9 mouse cellular contexts compared by ENCODE assay signal in the genomic region with DNA sequence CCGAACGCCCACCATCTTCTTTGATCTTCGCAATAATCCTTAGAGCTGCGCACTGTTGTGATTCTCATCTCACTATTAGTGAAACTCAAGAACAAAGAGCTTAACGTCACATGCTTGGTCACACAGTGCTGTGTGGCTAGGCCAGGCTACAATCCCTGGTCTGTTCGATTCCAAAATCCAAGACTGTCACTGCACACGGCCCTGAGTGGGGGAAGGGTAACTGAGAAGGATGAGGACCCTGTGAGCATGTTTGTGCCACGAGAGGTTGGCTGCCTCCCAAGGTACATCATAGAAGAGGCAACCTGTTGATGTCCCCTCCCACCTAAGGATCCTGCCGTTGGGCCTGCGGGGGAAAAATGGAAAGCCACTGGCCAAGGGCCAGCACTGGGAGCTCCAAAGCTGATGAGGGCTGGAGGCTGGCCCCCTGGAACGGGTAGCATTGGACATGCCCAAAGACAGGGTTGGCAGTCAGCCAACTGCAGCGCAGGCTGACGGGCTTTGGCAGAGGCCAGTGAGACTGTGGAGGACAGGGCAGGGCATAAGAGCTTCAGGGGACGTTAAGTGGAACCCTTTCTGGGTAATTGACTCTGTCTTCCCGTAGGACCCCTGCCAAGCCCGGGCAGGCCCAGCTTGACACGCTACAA.
DNase-seq lines count a peak whose midpoint lies in the region; ATAC-seq and TF ChIP-seq lines count a peak whose summit lies in the region.
"Had no signal": no experiment of that assay in that cellular context is flagged by ENCODE, and none has a peak within 500 bp of the region (broad histone marks: within the 10 kb centered on the region; RNA-seq: fewer than 3 reads in every experiment).

No protein-coding gene starts in this region.

- H3K27ac ChIP-seq in kidney, adult 2 months (ENCODE audit: insufficient read depth, low read depth, low read length) = no peak overlapping the region
- no peak overlapping the region for H3K27ac ChIP-seq in kidney, embryonic 14.5 days (ENCODE audit: low read depth, low read length)
- H3K27ac ChIP-seq: macrophage had no signal

- H3K9me3 ChIP-seq in kidney, embryonic 14.5 days (ENCODE audit: control insufficient read depth, low read length) = no peaks in the 10 kb centered on the region

- H3K4me2 ChIP-seq in kidney, embryonic 14.5 days (replicated peaks; ENCODE audit: low read depth, low read length) = no peak overlapping the region

- TF ChIP-seq CTCF in kidney, adult 2 months (conservative IDR thresholded peaks at IDR 0.05; ENCODE audit: insufficient read depth, insufficient read length, low read depth, low read length) = no peak

- H3K4me3 ChIP-seq in kidney, adult 2 months (ENCODE audit: insufficient read depth, low read depth, low read length) = no peak overlapping the region
- no peak overlapping the region for H3K4me3 ChIP-seq in kidney, embryonic 14.5 days (ENCODE audit: low read length)

- no peaks in the 10 kb centered on the region for H3K4me1 ChIP-seq in kidney, adult 2 months (ENCODE audit: control insufficient read depth, insufficient read depth, low read length)
- H3K4me1 ChIP-seq in kidney, embryonic 14.5 days (ENCODE audit: control insufficient read depth, insufficient read depth, low read length) = no peaks in the 10 kb centered on the region; the same call in 1 of the 2 replicates

- WGBS in kidney, adult 2 months = 47% methylated on average over 17 of the region's 17 CpGs
- 58% methylated on average over 17 of the region's 17 CpGs for WGBS in kidney, embryonic 14.5 days

- H3K36me3 ChIP-seq in kidney, adult 2 months (ENCODE audit: control insufficient read depth, insufficient read depth, low read length) = no peaks in the 10 kb centered on the region
- H3K36me3 ChIP-seq in kidney, embryonic 14.5 days (ENCODE audit: control insufficient read depth, insufficient read depth, low read length) = no peaks in the 10 kb centered on the region

- no peak for ATAC-seq in kidney, embryonic 14.5 days (ENCODE audit: low FRiP score, low TSS enrichment)

- peak; percentile 24 for DNase-seq in kidney, adult 2 months
- peak; percentile 32 for DNase-seq in brain, adult 2 months (ENCODE audit: low read depth, low spot score)
- peak; percentile 91 for DNase-seq in heart, adult 11 months
- peak; percentile 35 for DNase-seq in kidney, postnatal 14 days
- DNase-seq in lung, postnatal 36 days = peak; percentile 39
- DNase-seq in testis, postnatal 14 days (ENCODE audit: low spot score) = peak; percentile 58
- no peak for DNase-seq in embryo, embryonic 10.5 days (ENCODE audit: low spot score)

- no peak for TF ChIP-seq POLR2A in kidney, adult 2 months (IDR thresholded peaks at IDR 0.05; ENCODE audit: low read depth, low read length)

- H3K9ac ChIP-seq in kidney, embryonic 14.5 days (ENCODE audit: low read depth, low read length) = no peak overlapping the region

- H3K27me3 ChIP-seq in kidney, adult 2 months (replicated peaks; ENCODE audit: control insufficient read depth, insufficient read depth, low read length) = no peaks in the 10 kb centered on the region
- no peaks in the 10 kb centered on the region for H3K27me3 ChIP-seq in kidney, embryonic 14.5 days (ENCODE audit: control insufficient read depth, insufficient read depth, low read length)
